Mouse (Mus musculus) spleen, adult 18-20 months (tissue): ENCODE data around the gene Eif3b.

Experiments used
- DNase-seq, 2 experiments: peaks; one replicate each; pipeline ENCODE4 v3.0.0; 2022; ENCODE audit warnings: mixed read lengths in 2 of 2

Gene Eif3b

DNA sequence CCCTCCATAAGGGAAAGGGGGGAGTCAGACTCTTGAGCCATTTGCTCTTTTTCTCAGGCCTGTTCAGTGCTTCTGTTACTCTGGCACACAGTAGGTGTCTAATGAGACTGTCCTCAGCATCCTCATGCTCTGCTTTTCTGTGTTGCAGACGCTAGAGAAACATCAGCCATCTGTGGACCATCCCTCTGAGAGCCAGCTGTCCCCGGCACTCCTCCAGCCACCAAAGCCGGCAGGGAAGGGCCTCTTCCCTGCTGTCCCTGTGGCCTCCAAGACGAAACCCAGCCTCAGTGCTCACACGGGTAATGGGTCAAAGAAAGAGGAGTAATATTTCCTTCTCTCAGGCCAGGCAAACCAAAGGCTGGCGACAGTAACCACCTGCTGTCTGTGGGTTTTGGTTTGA, 72.0 kb downstream of the Eif3b start:
- no peak for DNase-seq

DNA sequence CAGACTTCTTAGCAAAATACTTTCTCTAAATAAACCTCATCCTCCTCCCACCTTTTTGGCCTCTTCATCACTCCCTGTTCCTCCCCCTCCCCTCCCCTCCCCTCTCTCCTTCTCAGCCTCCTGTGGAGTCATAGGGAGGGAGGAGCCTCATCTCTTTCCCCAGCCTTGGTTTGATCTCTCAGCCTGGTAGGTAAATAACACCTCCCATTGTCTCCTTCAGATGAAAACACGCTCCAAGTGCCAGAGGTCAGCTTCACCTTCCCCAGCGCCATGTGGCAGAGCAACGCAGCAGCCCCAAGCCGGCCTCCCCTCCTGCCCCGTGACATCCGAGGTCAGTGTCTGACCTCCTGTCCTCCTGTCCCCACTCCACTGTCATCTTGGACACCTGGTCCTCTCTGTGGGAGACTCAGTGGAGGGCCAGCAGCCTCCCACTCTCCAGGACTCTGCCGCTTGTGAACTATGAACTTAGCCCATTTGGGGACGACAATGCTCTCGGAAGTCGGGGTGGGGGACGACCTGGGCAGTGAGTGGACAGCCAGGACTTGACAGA, 73.6 kb downstream of the Eif3b start:
- DNase-seq = no peak
